Mouse (Mus musculus) heart, embryonic 16.5 days (tissue): Measurements from ENCODE around the gene Focad. TPM values are rescaled to one million over a fixed set of nuclear protein-coding genes. Genes with fewer than 3 reads are reported as not detected.

Experiments used
- ATAC-seq: fragments of 200-750 bp; cut with Nextera tagmentation; replicated peaks from 2 replicates; pipeline ENCODE4 v1.8.0; 2017; ENCODE audit warnings: moderate number of reproducible peaks; ENCODE audit not compliant: insufficient read depth, low FRiP score; ENCODE audit errors: extremely low read depth
- H3K27ac ChIP-seq: fragments of 300-500 bp; sonication (generic); 2 replicates; pipeline ENCODE4 v1.5.1; 2014; ENCODE audit warnings: mild to moderate bottlenecking, low read length, control low read depth, moderate library complexity
- H3K27me3 ChIP-seq: fragments of 300-500 bp; sonication (generic); 2 replicates; pipeline ENCODE4 v1.6.1; 2014; ENCODE audit warnings: low read length, mixed read lengths; ENCODE audit not compliant: control insufficient read depth, insufficient read depth
- H3K36me3 ChIP-seq: fragments of 300-500 bp; sonication (generic); 2 replicates; pipeline ENCODE4 v1.6.1; 2014; ENCODE audit not compliant: control insufficient read depth, insufficient read depth
- H3K4me1 ChIP-seq: fragments of 300-500 bp; sonication (generic); 2 replicates; pipeline ENCODE4 v1.6.1; 2014; ENCODE audit warnings: low read length, mixed read lengths; ENCODE audit not compliant: control insufficient read depth, insufficient read depth
- H3K4me2 ChIP-seq: fragments of 300-500 bp; sonication (generic); 2 replicates; pipeline ENCODE4 v1.6.1; 2014; ENCODE audit warnings: low read depth, mild to moderate bottlenecking, control low read depth, low read length
- H3K4me3 ChIP-seq: fragments of 300-500 bp; sonication (generic); 2 replicates; pipeline ENCODE4 v1.5.1; 2014; ENCODE audit warnings: mild to moderate bottlenecking, control low read depth, low read length
- H3K9ac ChIP-seq: fragments of 300-500 bp; sonication (generic); 2 replicates; pipeline ENCODE4 v1.6.1; 2014; ENCODE audit warnings: low read length, control low read depth
- H3K9me3 ChIP-seq: fragments of 300-500 bp; sonication (generic); replicated peaks from 2 replicates; pipeline ENCODE4 v1.6.1; 2016; ENCODE audit warnings: low read length; ENCODE audit not compliant: control insufficient read depth
- WGBS: fragments of 180-500 bp; shearing (Covaris S2); extraction: QIAGEN DNeasy Blood & Tissue Kit; methylation state at CpG from one replicate; pipeline ENCODE4 v1.1.7; 2014; 5-methylcytosine and 5-hydroxymethylcytosine counted together
- microRNA counts: library from miRNA; unstranded; fragments of <30 nt; microRNA quantifications from one replicate; lab custom pipeline; 2016
- microRNA-seq: library from miRNA; unstranded; fragments of <30 nt; microRNA quantifications from one replicate; pipeline ENCODE4, GENCODE M21; 2017
- polyA plus RNA-seq: library from polyadenylated mRNA; unstranded; fragments of >200 nt; fragmentation: Nextera tagmentation; extraction: Ambion mirVana; gene quantifications from 2 replicates; pipeline ENCODE4 v1.2.1, GENCODE M21; 2015

Gene Focad
- polyA plus RNA-seq, 1 experiment from 2014 or later, result 8.2 TPM

DNA sequence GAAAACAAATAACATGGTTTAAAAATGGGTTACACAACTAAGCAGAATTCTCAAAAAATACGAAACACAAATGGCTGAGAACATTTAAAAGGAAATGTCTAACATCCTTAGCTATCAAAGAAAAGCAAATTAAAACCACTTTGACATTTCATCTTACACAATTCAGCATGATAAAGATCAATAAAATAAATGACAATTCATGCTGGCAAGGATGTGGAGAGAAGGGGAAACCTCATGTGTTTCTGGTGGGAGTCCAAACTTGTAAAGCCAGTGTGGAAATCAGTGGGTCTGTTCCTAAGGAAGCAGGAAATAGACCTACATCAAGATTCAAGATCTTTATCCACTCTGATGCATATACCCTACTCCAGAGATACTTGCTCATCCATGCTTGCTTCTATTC lies 363.7 kb downstream of the Focad start:
- Histone ChIP-seq H3K36me3 (no peaks in the 10 kb centered on the region), H3K27me3 (no peaks in the 10 kb centered on the region)
- WGBS, result 86% methylated on average over 1 of the region's 1 CpGs

DNA sequence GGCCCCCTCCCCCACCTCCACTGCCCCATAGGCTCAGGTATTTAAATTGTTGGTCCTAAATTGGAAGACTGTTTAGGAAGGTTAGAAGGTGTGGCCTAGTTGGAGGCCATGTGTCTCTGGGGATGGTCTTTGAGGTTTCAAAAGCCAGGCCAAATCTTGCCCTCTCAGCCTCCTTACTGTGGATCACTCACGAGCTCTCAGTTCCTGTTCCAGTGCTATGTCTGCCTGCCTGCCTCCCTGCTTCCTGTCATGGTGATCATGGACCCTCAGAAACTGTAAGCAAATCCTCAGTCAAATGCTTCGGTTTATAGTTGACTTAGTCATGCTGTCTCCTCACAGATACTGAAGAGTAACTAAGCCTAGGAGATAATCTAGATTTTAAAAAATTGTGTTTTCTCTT lies 364.2 kb downstream of the Focad start:
- Histone ChIP-seq H3K27me3 (no peaks in the 10 kb centered on the region), H3K4me2 (no peak overlapping the region), H3K9ac (no peak overlapping the region), H3K36me3 (no peaks in the 10 kb centered on the region), H3K9me3 (no peaks in the 10 kb centered on the region), H3K4me3 (no peak overlapping the region), H3K27ac (no peak overlapping the region), H3K4me1 (0 out of 2 replicates have a peak, but pooled peaks cover 2% of the 10 kb centered on the region)
- 70% methylated on average over 2 of the region's 2 CpGs for WGBS
- no peak for ATAC-seq

More for the DNA sequence above, 363.7 kb downstream of the Focad start:
- Histone ChIP-seq H3K9ac (no peak overlapping the region), H3K4me1 (no peaks in the 10 kb centered on the region), H3K4me2 (no peak overlapping the region), H3K4me3 (no peak overlapping the region), H3K27ac (no peak overlapping the region), H3K9me3 (no peaks in the 10 kb centered on the region)
- ATAC-seq, result no peak

MicroRNAs encoded within 50 kb of the gene (microRNA counts, 519-probe panel; counts per million panel counts)
- microRNA mmu-miR-491 (lab: Ali Mortazavi, UCI), result 1,899 counts per million, percentile 17 among the panel's probes with 10 or more counts

Small RNAs within 50 kb of the gene (microRNA-seq; reads per million reads assigned to microRNA genes)
- gene Mir491, result 0.59 reads per million

Other genes with a start within 250 kb of the Focad start
- gene Mllt3, start 61.3 kb upstream of the Focad start, polyA plus RNA-seq, result 23.2 and 26.5 TPM in 2 replicates